Mouse (Mus musculus): Measurements from ENCODE around the gene Htr6.

DNA sequence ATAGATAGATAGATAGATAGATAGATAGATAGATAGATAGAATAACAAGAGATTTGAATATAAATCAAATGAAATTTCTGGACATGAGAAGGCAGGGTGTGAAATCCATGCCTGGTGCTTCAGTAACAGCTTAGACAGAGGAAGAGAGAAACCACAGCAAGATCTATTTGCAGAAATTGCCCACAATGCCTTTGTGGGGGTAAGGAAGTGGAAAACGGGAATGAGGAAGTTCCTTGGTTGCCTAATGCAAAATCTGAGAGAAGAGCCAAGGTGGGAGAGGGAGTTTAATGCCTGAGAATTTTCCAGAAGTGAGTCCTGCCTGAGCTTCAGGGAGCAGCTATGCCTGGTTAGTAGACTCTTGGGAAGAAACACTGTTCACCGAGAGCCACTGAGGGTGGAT, 31.8 kb downstream of the Htr6 start:
- TF ChIP-seq CTCF (IDR thresholded peaks at IDR 0.05; ENCODE audit: borderline replicate concordance, insufficient read depth, low read length): no peak
- no peak for TF ChIP-seq POLR2A (IDR thresholded peaks at IDR 0.05; ENCODE audit: low read depth, low read length)

Measured in embryonic fibroblast, embryonic 13.5 days (primary cell).